12 mouse cellular contexts compared by ENCODE assay signal in the genomic region with DNA sequence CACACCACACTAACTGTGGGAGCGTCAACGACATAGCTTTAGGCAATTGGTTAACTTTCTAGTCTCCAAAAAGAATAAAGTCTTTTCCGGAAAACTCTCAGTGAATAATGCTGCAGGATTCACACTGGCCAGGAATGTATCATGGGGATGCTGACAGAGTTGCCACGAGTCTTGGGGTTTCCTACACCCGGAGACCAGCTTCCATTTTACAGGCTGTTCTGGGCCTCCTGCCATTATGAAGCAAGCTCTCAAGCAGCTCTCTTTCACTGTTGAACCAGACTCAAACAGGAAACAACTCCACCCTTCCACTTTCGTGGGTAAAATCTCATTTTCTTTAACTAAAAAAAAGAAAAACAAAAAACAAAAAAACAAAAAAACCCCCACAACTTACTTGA.
DNase-seq lines count a peak whose midpoint lies in the region; TF ChIP-seq lines count a peak whose summit lies in the region.
"Had no signal": no experiment of that assay in that cellular context is flagged by ENCODE, and none has a peak within 500 bp of the region (broad histone marks: within the 10 kb centered on the region; RNA-seq: fewer than 3 reads in every experiment).

No protein-coding gene starts in this region.

- H3K4me3 ChIP-seq in thymus, adult 2 months (ENCODE audit: control insufficient read depth, insufficient read depth, low read length), result no peak overlapping the region
- H3K4me3 ChIP-seq in midbrain, embryonic 10.5 days, result no peak overlapping the region
- H3K4me3 ChIP-seq: hindbrain, embryonic 12.5 days; lung, embryonic 15.5 days; neural tube, embryonic 13.5 days had no signal

- 71% methylated on average over 6 of the region's 6 CpGs for WGBS in thymus, adult 2 months
- 90% methylated on average over 6 of the region's 6 CpGs for WGBS in midbrain, embryonic 10.5 days

- H3K4me1 ChIP-seq in thymus, adult 2 months (replicated peaks; ENCODE audit: control insufficient read depth, insufficient read depth, low read length), result peaks cover 21% of the 10 kb centered on the region
- H3K4me1 ChIP-seq in midbrain, embryonic 10.5 days, result peaks cover 11% of the 10 kb centered on the region

- peak overlapping the region; percentile 72 for H3K27ac ChIP-seq in thymus, adult 2 months (ENCODE audit: control insufficient read depth, insufficient read depth, low read length)
- H3K27ac ChIP-seq in midbrain, embryonic 10.5 days (replicated peaks), result no peak overlapping the region
- H3K27ac ChIP-seq: hindbrain, embryonic 12.5 days; neural tube, embryonic 13.5 days had no signal

- intact Hi-C loops in left cerebral cortex, postnatal 36 days (cut with DNase I), result no loop called here

- H3K9me3 ChIP-seq in midbrain, embryonic 10.5 days (replicated peaks), result no peaks in the 10 kb centered on the region
- H3K9me3 ChIP-seq: hindbrain, embryonic 12.5 days; lung, embryonic 15.5 days; neural tube, embryonic 13.5 days had no signal

- H3K27me3 ChIP-seq in thymus, adult 2 months (ENCODE audit: control insufficient read depth, insufficient read depth, low read length), result no peaks in the 10 kb centered on the region
- H3K27me3 ChIP-seq in midbrain, embryonic 10.5 days (ENCODE audit: low read depth, poor library complexity, severe bottlenecking), result no peaks in the 10 kb centered on the region
- H3K27me3 ChIP-seq: hindbrain, embryonic 12.5 days; lung, embryonic 15.5 days; neural tube, embryonic 13.5 days had no signal

- no peak for TF ChIP-seq POLR2A in thymus, adult 2 months (IDR thresholded peaks at IDR 0.05; ENCODE audit: control insufficient read depth, extremely low read depth, insufficient read depth, low read length, poor library complexity)

- DNase-seq in gastrocnemius, postnatal 25 days, result peak; percentile 26
- DNase-seq in gastrocnemius, postnatal 10 days, result no peak
- no peak for DNase-seq in thymus, adult 2 months
- DNase-seq in thymus, postnatal 14 days, result no peak
- peak; percentile 81 for DNase-seq in induced T-regulatory cell, adult 2 months (ENCODE audit: low read depth)
- DNase-seq in midbrain, embryonic 10.5 days (ENCODE audit: low spot score), result no peak
- DNase-seq in left cerebral cortex, postnatal 36 days (ENCODE audit: low spot score in 2 of 2), result no peak
- no peak for DNase-seq in spleen, postnatal 10 days (ENCODE audit: low spot score in 2 of 2)
- DNase-seq: cerebellum, adult 9-10 months had no signal

- no peak for TF ChIP-seq CTCF in thymus, adult 2 months (IDR thresholded peaks at IDR 0.05; ENCODE audit: borderline replicate concordance, control insufficient read depth, extremely low read depth, insufficient read depth, low read length, poor library complexity)

- H3K36me3 ChIP-seq in thymus, adult 2 months (ENCODE audit: control insufficient read depth, insufficient read depth, low read length), result no peaks in the 10 kb centered on the region
- H3K36me3 ChIP-seq in midbrain, embryonic 10.5 days, result no peaks in the 10 kb centered on the region
- H3K36me3 ChIP-seq: hindbrain, embryonic 12.5 days; lung, embryonic 15.5 days; neural tube, embryonic 13.5 days had no signal

Comparison
In these comparisons a context has a peak if more than half of its experiments do, and no peak if none do; other contexts are left out.
1. DNase-seq: peak in gastrocnemius, postnatal 25 days (single experiment) and induced T-regulatory cell, adult 2 months (single experiment); none in gastrocnemius, postnatal 10 days (single experiment), thymus, adult 2 months (single experiment), thymus, postnatal 14 days (single experiment), midbrain, embryonic 10.5 days (single experiment), left cerebral cortex, postnatal 36 days (0 of 2) and spleen, postnatal 10 days (0 of 2).